20 mouse cellular contexts compared by ENCODE assay signal in genomic region chr9:43313805-43314204, GRCm38 (mm10). TPM values are rescaled to one million over a fixed set of nuclear protein-coding genes. Genes with fewer than 3 reads are reported as not detected.
A peak's percentile ranks its signal among the peaks of the same experiment; 100 is the strongest.
DNase-seq lines count a peak whose midpoint lies in the region; ATAC-seq lines count a peak whose summit lies in the region.
"Had no signal": no experiment of that assay in that cellular context is flagged by ENCODE, and none has a peak within 500 bp of the region (broad histone marks: within the 10 kb centered on the region; RNA-seq: fewer than 3 reads in every experiment).

No protein-coding gene starts in this region.

- ATAC-seq in stomach, embryonic 16.5 days (ENCODE audit: insufficient read depth, low FRiP score), result no peak
- ATAC-seq: forebrain, embryonic 13.5 days; forebrain, postnatal 0 days; hindbrain, embryonic 16.5 days; inflammation-experienced regulatory T-cells, adult 6 months had no signal

- no peak overlapping the region for H3K9ac ChIP-seq in stomach, embryonic 16.5 days (ENCODE audit: low read length)
- H3K9ac ChIP-seq: forebrain, embryonic 13.5 days; forebrain, postnatal 0 days; heart, embryonic 13.5 days had no signal

- H3K27me3 ChIP-seq in stomach, embryonic 16.5 days (ENCODE audit: control insufficient read depth, insufficient read depth, low read length), result no peaks in the 10 kb centered on the region
- H3K27me3 ChIP-seq: forebrain, embryonic 13.5 days had no signal

- no peaks in the 10 kb centered on the region for H3K36me3 ChIP-seq in stomach, embryonic 16.5 days (ENCODE audit: control insufficient read depth, insufficient read depth, low read length)
- H3K36me3 ChIP-seq: heart, embryonic 13.5 days had no signal

- peak overlapping the region; percentile 13; the same call in 1 of the 2 replicates for H3K4me2 ChIP-seq in stomach, embryonic 16.5 days (ENCODE audit: low read depth, low read length)
- H3K4me2 ChIP-seq: forebrain, embryonic 13.5 days; heart, embryonic 13.5 days had no signal

- peak overlapping the region; percentile 31 for H3K4me3 ChIP-seq in stomach, embryonic 16.5 days (replicated peaks; ENCODE audit: low read length)
- H3K4me3 ChIP-seq: forebrain, embryonic 13.5 days; heart, embryonic 13.5 days had no signal

- peak; percentile 61 for DNase-seq in urinary bladder, postnatal 36 days (ENCODE audit: low spot score in 2 of 2)
- no peak for DNase-seq in urinary bladder, postnatal 25 days (ENCODE audit: low spot score)
- DNase-seq in gonadal fat pad, adult 2 months (ENCODE audit: low read depth), result peak; percentile 93
- no peak for DNase-seq in adrenal gland, postnatal 4 days (ENCODE audit: low spot score in 2 of 2)
- DNase-seq in cerebellum, postnatal 10 days, result no peak
- DNase-seq: adrenal gland, adult 2 months; adrenal gland, postnatal 25 days; cerebellum, adult 8-10 months; cerebellum, postnatal 25 days; forebrain, postnatal 0 days; gastrocnemius, postnatal 14 days; heart, postnatal 36 days had no signal

- H3K27ac ChIP-seq in stomach, embryonic 16.5 days (ENCODE audit: low read length), result peak overlapping the region; percentile 77
- H3K27ac ChIP-seq: forebrain, embryonic 13.5 days; heart, embryonic 13.5 days had no signal

- 68% methylated on average over 3 of the region's 3 CpGs for WGBS in stomach, embryonic 16.5 days

- H3K4me1 ChIP-seq in stomach, embryonic 16.5 days (ENCODE audit: control insufficient read depth, insufficient read depth, low read length), result no peaks in the 10 kb centered on the region
- H3K4me1 ChIP-seq: heart, embryonic 13.5 days had no signal

- H3K9me3 ChIP-seq in stomach, embryonic 16.5 days (replicated peaks; ENCODE audit: control insufficient read depth, low read length), result no peaks in the 10 kb centered on the region
- H3K9me3 ChIP-seq: forebrain, embryonic 13.5 days; heart, embryonic 13.5 days had no signal

RNA-seq across cellular contexts. Expression of gene Trim29, which starts 3.2 kb away (rescaled TPM):
- polyA plus RNA-seq in gonadal fat pad, adult 2 months (2012; rRNA removed), result 8.9 and 12.3 TPM in 2 replicates
- polyA plus RNA-seq in stomach, embryonic 16.5 days (2015; fragmentation: Nextera tagmentation; extraction: Ambion mirVana), result 54.1 and 69.6 TPM in 2 replicates
- total RNA-seq in adrenal gland, postnatal 4 days (2021), result under 1 TPM in 1 of 2 experiments, not detected in 1; 0.25 TPM
- total RNA-seq: forebrain, postnatal 0 days; gastrocnemius, adult 18-20 months; granulocyte monocyte progenitor cell, adult 5-6 weeks; heart, adult 8-10 months had no signal
- polyA plus RNA-seq: forebrain, embryonic 13.5 days; hindbrain, embryonic 16.5 days; inflammation-experienced regulatory T-cells, adult 6 months had no signal

Comparison
In these comparisons a context has a peak if more than half of its experiments do, and no peak if none do; other contexts are left out.
1. DNase-seq: peak in urinary bladder, postnatal 36 days (2 of 2) and gonadal fat pad, adult 2 months (single experiment); none in urinary bladder, postnatal 25 days (single experiment), adrenal gland, postnatal 4 days (0 of 2) and cerebellum, postnatal 10 days (0 of 2).